Mouse (Mus musculus) forebrain, embryonic 16.5 days (tissue): Measurements from ENCODE around the gene Gm2174. TPM values are rescaled to one million over a fixed set of nuclear protein-coding genes. Genes with fewer than 3 reads are reported as not detected.

Experiments
- ATAC-seq: fragments of 200-750 bp; cut with Nextera tagmentation; 2 replicates; pipeline ENCODE4 v1.8.0; 2017; ENCODE audit warnings: mild to moderate bottlenecking, moderate library complexity
- H3K27ac ChIP-seq: fragments of 300-500 bp; sonication (generic); 2 replicates; pipeline ENCODE4 v1.5.1; 2014; ENCODE audit warnings: low read length, control low read depth
- H3K27me3 ChIP-seq: fragments of 300-500 bp; sonication (generic); replicated peaks from 2 replicates; pipeline ENCODE4 v1.6.1; 2014; ENCODE audit warnings: low read length; ENCODE audit not compliant: control insufficient read depth, insufficient read depth
- H3K36me3 ChIP-seq: fragments of 300-500 bp; sonication (generic); 2 replicates; pipeline ENCODE4 v1.6.1; 2014; ENCODE audit not compliant: control insufficient read depth, insufficient read depth
- H3K4me1 ChIP-seq: fragments of 300-500 bp; sonication (generic); replicated peaks from 2 replicates; pipeline ENCODE4 v1.6.1; 2014; ENCODE audit warnings: low read length; ENCODE audit not compliant: control insufficient read depth, insufficient read depth
- H3K4me2 ChIP-seq: fragments of 300-500 bp; sonication (generic); 2 replicates; pipeline ENCODE4 v1.6.1; 2014; ENCODE audit warnings: mild to moderate bottlenecking, low read length, control low read depth
- H3K4me3 ChIP-seq: fragments of 300-500 bp; sonication (generic); replicated peaks from 2 replicates; pipeline ENCODE4 v1.5.1; 2014; ENCODE audit warnings: mild to moderate bottlenecking, low read length, control low read depth
- H3K9ac ChIP-seq: fragments of 300-500 bp; sonication (generic); replicated peaks from 2 replicates; pipeline ENCODE4 v1.6.1; 2014; ENCODE audit warnings: low read depth, low read length, control low read depth
- H3K9me3 ChIP-seq: fragments of 300-500 bp; sonication (generic); 2 replicates; pipeline ENCODE4 v1.6.1; 2016; ENCODE audit warnings: low read length; ENCODE audit not compliant: control insufficient read depth
- WGBS: fragments of 180-500 bp; shearing (Covaris S2); extraction: QIAGEN DNeasy Blood & Tissue Kit; methylation state at CpG from one replicate; pipeline ENCODE4 v1.1.7; 2014; 5-methylcytosine and 5-hydroxymethylcytosine counted together
- polyA plus RNA-seq: library from polyadenylated mRNA; unstranded; fragments of >200 nt; fragmentation: Nextera tagmentation; extraction: Ambion mirVana; gene quantifications from 2 replicates; pipeline ENCODE4 v1.2.1, GENCODE M21; 2015

Gene Gm2174
- polyA plus RNA-seq, 1 experiment from 2014 or later = 1.4 TPM

DNA sequence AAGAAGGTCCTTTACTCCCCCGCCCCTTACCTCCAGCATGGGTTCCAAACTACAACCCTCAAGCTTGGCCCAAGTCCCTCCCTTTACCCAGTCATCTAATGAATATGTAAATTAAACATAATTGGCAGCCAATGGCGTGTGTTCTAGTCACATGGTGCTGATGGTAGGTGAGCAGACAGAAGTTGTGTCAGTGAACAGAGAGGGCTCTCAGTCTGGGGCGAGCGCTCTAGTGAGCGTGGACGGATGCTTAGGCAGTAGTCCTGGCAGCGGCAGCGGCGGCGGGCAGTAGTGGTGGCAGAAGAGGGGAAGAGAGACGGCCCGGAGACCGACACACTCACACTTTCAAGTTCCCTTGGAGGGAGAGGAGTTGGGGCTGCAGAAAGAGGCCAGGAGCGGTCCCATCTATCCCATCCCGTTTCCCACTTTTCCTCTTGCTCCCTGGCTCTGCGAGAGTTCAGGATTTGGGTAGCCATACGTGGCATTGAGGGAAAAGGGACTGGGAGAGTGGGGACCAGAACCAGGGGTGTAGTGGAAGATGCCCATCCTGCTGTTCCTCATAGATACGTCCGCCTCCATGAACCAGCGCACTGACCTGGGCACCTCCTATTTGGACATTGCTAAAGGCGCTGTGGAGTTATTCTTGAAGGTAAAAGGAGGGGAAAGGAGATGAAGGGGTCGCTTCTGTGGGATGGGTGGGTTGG lies 7.1 kb downstream of the Gm2174 start, which contains the start of gene Ints6l:
TSS of gene Ints6l (plus strand) at position 187 of the 701 bp plus-strand sequence.
- Histone ChIP-seq H3K27me3 (no peaks in the 10 kb centered on the region), H3K9ac (peak within 1 kb of the TSS; percentile 75), H3K27ac (peak within 1 kb of the TSS; percentile 93), H3K4me3 (peak within 1 kb of the TSS; percentile 59), H3K36me3 (no peaks in the 10 kb centered on the region), H3K4me1 (0 out of 2 replicates have a peak, but pooled peaks cover 4% of the 10 kb centered on the region), H3K4me2 (peak within 1 kb of the TSS; percentile 62), H3K9me3 (no peaks in the 10 kb centered on the region)
- WGBS = 19% methylated on average over 20 of the region's 22 CpGs
- peak; percentile 80 for ATAC-seq

DNA sequence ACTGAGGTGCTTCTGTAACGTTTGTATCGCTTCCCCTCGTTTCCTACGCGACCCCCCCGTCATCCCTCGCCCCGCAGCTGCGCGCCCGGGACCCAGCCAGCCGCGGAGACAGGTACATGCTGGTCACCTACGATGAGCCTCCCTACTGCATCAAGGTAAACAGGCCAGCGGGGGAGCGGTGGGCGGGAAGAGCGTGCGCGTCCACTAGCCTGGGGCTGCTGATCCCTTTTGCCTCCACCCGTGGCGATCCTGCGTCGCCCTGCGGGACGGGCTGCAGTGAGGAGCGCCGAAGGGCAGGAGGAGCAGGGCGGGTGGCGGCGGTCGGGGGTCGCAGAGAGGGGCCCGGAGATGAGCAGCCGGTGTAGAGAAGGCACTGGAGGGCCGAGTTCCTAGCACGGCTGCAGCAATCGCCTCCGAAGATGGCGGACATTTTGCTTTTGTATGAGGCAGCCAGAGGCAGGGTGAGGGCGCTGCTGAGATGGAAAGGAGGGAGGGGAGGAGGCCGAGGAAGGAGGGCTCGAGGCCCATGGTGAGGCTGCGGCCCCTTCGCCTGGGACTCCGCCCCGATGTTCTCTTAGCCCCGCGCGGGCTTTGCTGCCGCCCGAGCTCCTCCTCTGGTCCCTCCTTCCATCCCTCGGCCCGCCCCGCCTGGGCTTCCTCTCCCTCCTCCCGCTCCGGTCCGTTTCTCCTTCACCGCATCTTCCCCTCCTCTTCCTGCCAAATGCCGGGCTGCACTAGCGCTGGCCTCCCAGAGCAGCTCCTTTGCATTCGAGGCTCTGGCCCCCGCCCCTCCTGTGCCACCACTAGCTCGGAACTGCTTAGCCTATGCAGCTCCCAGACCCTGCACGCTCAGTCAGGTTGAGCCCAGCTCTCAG lies 7.8 kb downstream of the Gm2174 start:
- H3K27ac ChIP-seq = peak overlapping the region; percentile 93
- peak overlapping the region; percentile 59 for H3K4me3 ChIP-seq
- H3K27me3 ChIP-seq = no peaks in the 10 kb centered on the region
- H3K4me1 ChIP-seq = 0 out of 2 replicates have a peak, but pooled peaks cover 4% of the 10 kb centered on the region
- 16% methylated on average over 47 of the region's 65 CpGs for WGBS
- H3K9ac ChIP-seq = peak overlapping the region; percentile 75
- no peaks in the 10 kb centered on the region for H3K9me3 ChIP-seq
- no peaks in the 10 kb centered on the region for H3K36me3 ChIP-seq
- H3K4me2 ChIP-seq = peak overlapping the region; percentile 62
- ATAC-seq = peak; percentile 95

- 20% methylated on average over 8 of the region's 8 CpGs for WGBS
- peak; percentile 9 for ATAC-seq
These were observed 8.6 kb downstream of the Gm2174 start for GRCm38 (mm10) chrX:56456379-56456778.

GRCm38 (mm10) chrX:56462020-56462933 lies 14.5 kb downstream of the Gm2174 start:
- Histone ChIP-seq H3K4me2 (no peak overlapping the region), H3K9me3 (no peaks in the 10 kb centered on the region), H3K4me1 (no peaks in the 10 kb centered on the region), H3K27ac (no peak overlapping the region), H3K4me3 (no peak overlapping the region), H3K9ac (no peak overlapping the region), H3K36me3 (no peaks in the 10 kb centered on the region), H3K27me3 (no peaks in the 10 kb centered on the region)
- ATAC-seq = no peak
- 78% methylated on average over 14 of the region's 14 CpGs for WGBS

More at GRCm38 (mm10) chrX:56456379-56456778, 8.6 kb downstream of the Gm2174 start:
- Histone ChIP-seq H3K9ac (peak overlapping the region; percentile 75), H3K36me3 (no peaks in the 10 kb centered on the region), H3K4me1 (0 out of 2 replicates have a peak, but pooled peaks cover 4% of the 10 kb centered on the region), H3K9me3 (no peaks in the 10 kb centered on the region), H3K27me3 (no peaks in the 10 kb centered on the region), H3K27ac (peak overlapping the region; percentile 93; the same call in 1 of the 2 replicates), H3K4me2 (peak overlapping the region; percentile 44), H3K4me3 (peak overlapping the region; percentile 59)

GRCm38 (mm10) chrX:56464906-56465305 lies 17.1 kb downstream of the Gm2174 start:
- Histone ChIP-seq H3K9me3 (no peaks in the 10 kb centered on the region), H3K4me1 (no peaks in the 10 kb centered on the region), H3K36me3 (no peaks in the 10 kb centered on the region), H3K27ac (no peak overlapping the region), H3K4me3 (no peak overlapping the region), H3K27me3 (no peaks in the 10 kb centered on the region), H3K4me2 (no peak overlapping the region), H3K9ac (no peak overlapping the region)
- ATAC-seq = no peak
- WGBS = 85% methylated on average over 1 of the region's 1 CpGs

DNA sequence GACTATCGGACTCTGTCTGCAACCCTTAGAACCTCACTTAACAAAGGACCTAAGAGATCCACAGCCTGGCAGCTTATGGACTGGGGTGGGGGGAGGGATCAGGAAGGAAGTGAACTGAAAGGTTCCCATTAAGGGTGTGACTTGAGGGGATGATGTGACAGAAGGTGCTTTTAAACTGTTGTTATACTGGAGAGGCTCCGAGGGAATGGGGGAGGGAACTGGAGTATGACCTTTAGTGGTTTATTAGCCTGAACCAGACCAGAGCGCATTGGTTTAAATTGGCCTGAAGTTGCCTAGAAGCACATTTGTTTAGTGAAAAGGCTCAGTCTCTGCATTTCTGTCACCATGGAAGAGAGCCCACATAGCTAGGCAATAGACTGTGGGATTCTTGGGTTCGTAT lies 19.9 kb downstream of the Gm2174 start:
- Histone ChIP-seq H3K36me3 (no peaks in the 10 kb centered on the region), H3K9ac (no peak overlapping the region), H3K4me1 (no peaks in the 10 kb centered on the region), H3K4me2 (no peak overlapping the region), H3K9me3 (no peaks in the 10 kb centered on the region), H3K27ac (no peak overlapping the region), H3K4me3 (no peak overlapping the region), H3K27me3 (no peaks in the 10 kb centered on the region)
- ATAC-seq = no peak
- WGBS = 55% methylated on average over 4 of the region's 4 CpGs

- ATAC-seq = no peak
These were observed 20.7 kb downstream of the Gm2174 start for GRCm38 (mm10) chrX:56468422-56468821.

DNA sequence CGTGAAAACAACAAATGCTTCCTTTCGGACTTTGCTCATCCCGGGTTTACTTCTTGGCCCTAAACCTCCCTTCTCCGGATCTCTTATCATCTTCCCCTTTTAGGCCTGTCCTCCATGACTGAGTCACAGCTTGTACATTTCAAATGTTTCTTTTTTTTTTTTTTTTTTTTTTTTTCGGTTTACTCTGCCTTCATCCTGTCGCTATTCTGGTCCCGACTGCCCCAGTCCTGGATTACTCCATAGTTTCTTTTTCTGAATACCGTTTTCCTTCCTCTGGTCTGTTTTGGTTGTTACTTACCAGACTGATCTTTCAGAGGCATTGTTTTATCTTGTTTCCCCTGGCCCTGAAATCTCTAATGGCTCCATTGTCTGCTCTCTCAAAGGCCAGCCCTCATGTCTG lies 26.3 kb downstream of the Gm2174 start:
- Histone ChIP-seq H3K4me2 (no peak overlapping the region), H3K4me1 (no peaks in the 10 kb centered on the region), H3K9ac (no peak overlapping the region), H3K27me3 (no peaks in the 10 kb centered on the region), H3K9me3 (no peaks in the 10 kb centered on the region), H3K4me3 (no peak overlapping the region), H3K27ac (no peak overlapping the region), H3K36me3 (no peaks in the 10 kb centered on the region)
- 70% methylated on average over 8 of the region's 8 CpGs for WGBS
- no peak for ATAC-seq

More at GRCm38 (mm10) chrX:56468422-56468821, 20.7 kb downstream of the Gm2174 start:
- H3K27ac ChIP-seq = no peak overlapping the region
- H3K4me1 ChIP-seq = no peaks in the 10 kb centered on the region
- no peak overlapping the region for H3K4me2 ChIP-seq
- H3K27me3 ChIP-seq = no peaks in the 10 kb centered on the region
- 50% methylated on average over 6 of the region's 6 CpGs for WGBS
- H3K9me3 ChIP-seq = no peaks in the 10 kb centered on the region
- H3K4me3 ChIP-seq = no peak overlapping the region
- no peaks in the 10 kb centered on the region for H3K36me3 ChIP-seq
- no peak overlapping the region for H3K9ac ChIP-seq
